Mouse (Mus musculus) megakaryocyte, embryonic 14.5 days (primary cell): ENCODE data around the gene 2610528J11Rik.

Experiments used
- FLI1 ChIP-seq: IDR thresholded peaks from 2 replicates; pipeline ENCODE4 v1.6.1; 2012; ENCODE audit warnings: low read length, inconsistent platforms, mixed read lengths
- GATA1 ChIP-seq: IDR thresholded peaks from 3 replicates; pipeline ENCODE4 v1.6.1; 2012; ENCODE audit warnings: mixed read lengths, low read length, inconsistent platforms, borderline replicate concordance

DNA sequence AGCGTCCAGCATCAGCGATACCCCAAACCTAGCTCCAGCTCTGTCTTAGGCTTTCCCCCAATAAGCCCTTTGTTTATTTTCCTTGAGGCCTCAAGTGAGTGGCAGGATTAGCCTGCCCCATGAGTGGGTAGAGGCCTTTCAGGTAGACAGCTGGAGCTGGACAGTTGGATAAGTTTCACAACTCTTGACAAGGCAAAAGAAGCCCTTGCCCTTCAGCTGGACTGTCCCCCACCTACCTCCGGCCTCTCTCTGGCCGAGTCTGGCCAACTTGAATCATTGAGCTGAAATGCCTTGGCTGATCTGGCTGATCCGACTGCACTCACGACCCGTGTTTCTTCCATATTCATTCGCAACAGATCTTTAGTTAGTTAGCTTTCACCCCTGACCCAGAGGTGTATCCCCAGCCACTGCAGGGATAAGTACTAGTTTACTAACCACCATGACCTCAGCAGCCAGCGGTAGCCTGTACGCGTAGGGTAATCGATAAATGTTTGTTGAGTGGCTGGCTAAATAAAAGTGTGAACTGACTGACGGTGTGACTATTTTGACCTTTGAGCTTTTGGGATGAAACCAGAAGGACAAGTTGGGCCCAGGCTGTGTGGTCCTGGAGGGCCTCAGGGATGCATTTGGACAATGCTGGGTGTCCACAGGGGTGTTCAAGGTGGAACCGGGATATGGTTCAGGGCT, 17.8 kb downstream of the 2610528J11Rik start:
- TF ChIP-seq GATA1 (no peak), FLI1 (no peak)
